Mouse (Mus musculus) stomach, postnatal 0 days (tissue): Measurements from ENCODE around the gene Ctnnbip1.

ENCODE experiments used
- CTCF ChIP-seq: IDR thresholded peaks from 2 replicates; pipeline ENCODE4 v1.5.1; 2016; ENCODE audit warnings: antibody characterized with exemption, low read depth, mild to moderate bottlenecking, moderate library complexity
- EP300 ChIP-seq: optimal IDR thresholded peaks from 2 replicates; pipeline ENCODE3; 2016; ENCODE audit warnings: antibody characterized with exemption

- TF ChIP-seq CTCF, result no peak
- no peak for TF ChIP-seq EP300
These were observed 91.4 kb downstream of the Ctnnbip1 start for GRCm38 (mm10) chr4:149609256-149610025.
